Mouse (Mus musculus) cerebellum, postnatal 14 days (tissue): ENCODE data around the gene Trim47.

Experiments used
- DNase-seq, 2 experiments: peaks; one replicate each; pipeline ENCODE4 v3.0.0; 2021; ENCODE audit warnings: mixed read lengths in 2 of 2

Gene Trim47

GRCm38 (mm10) chr11:116087194-116088130 lies 39.5 kb downstream of the Trim47 start:
- peak; percentile 95 to 96 for DNase-seq

DNA sequence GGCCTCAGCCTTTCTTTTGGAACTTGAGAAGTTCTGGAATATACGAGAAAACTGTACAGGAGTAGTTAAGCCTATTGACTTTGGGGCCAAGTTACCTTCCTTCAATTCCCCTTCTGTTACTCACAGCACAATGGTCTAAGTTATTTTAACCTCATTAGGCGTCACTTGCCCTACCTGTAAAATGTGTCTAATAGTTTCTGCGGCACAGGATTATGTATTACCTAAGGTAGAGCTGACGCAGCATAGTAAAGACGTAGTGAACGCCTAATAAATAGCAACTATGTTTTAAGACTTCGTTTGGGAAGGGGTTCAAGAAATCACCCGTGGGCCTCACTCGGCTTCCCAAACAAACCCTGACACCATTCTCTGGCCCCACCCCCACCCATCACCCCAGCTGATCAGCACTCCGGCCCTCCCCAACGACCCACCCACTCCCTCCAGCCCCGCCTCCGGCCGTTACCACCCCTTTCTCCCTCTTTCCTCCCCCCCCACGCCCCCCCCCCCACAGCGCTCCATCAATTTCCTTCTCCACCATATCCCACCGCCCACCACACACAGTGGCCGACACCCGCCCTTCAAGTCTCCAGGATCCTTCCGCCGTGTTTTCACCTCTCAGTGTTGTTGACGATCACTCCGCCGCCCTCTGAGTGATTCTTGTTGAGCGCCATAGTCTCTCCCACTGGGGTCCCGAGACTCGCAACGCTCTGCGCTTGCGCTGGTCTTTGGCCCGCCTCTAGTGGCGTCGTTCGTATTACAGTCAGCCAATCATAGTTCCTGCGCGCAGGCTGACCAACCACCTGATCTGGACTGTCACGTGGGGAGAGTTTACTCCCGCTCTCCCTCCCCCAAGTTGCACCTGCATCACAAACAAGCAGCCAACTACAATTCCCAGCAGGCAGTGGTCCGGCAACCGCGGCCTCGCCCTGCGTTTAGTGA lies 40.5 kb downstream of the Trim47 start, which contains the start of gene Wbp2:
Gene Wbp2, minus strand, starts transcription at position 738 of the 936 bp plus-strand sequence.
- peak; percentile 97 to 98 for DNase-seq

DNA sequence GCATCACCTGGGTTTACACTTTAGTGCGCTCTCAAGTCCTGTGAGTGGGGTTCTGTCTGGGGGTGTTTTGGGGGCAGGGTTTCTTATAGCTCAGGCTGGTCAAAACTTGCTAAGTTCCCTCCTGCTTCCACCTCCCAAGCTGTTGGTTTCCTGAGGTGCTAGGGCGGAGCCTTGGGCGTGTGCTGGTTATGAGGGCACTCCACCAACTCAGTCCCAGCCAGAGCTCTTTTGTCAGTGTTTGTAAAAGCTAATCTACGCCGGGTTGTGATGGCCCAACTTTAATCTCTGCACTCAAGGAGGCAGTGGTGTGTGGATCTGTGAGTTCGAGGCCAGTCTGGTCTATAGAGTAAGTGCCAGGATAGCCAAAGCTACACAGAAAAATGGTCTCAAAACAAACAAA lies 42.8 kb downstream of the Trim47 start:
- DNase-seq = no peak

DNA sequence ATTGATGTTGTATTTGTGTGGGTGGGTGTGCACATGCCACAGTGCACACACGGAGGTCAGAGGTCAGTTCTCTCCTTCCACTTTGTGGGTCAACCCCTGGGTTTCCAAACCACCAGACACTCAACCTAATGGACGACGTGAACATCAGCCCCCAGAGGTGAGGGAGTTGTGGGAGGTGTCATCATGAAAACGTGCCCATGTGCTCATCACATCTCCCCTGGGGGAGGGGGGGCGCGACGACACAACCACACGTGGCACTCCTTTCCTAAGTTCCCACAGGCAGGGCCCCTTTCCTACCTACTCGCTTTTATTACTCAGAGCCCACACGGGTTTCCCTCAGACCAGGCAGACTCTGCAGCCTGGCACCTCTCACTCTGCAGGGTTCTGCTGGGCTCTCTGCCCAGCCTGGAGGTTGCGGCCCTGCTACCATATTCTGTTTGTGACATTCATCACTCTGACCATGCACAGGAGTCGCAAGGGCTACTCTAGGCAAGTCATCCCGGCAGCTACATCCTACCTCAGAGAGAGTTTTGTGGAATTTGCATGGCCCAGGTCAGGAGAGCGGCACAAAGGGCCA lies 43.8 kb downstream of the Trim47 start:
- peak in 1 of 2 experiments; percentile 44 for DNase-seq

- peak; percentile 65 to 79 for DNase-seq
Measured at GRCm38 (mm10) chr11:116081081-116081480, 45.9 kb downstream of the Trim47 start.

- DNase-seq = no peak
Measured at GRCm38 (mm10) chr11:116079511-116079910, 47.5 kb downstream of the Trim47 start.

GRCm38 (mm10) chr11:116078676-116079320 lies 48.2 kb downstream of the Trim47 start:
- no peak for DNase-seq

GRCm38 (mm10) chr11:116078221-116078620 lies 48.8 kb downstream of the Trim47 start:
- peak; percentile 70 to 75 for DNase-seq

- DNase-seq = no peak
Measured at GRCm38 (mm10) chr11:116077446-116078204, 49.4 kb downstream of the Trim47 start, which contains the start of gene Unc13d. Gene Unc13d (minus strand): TSS chr11:116077961.

GRCm38 (mm10) chr11:116076836-116077235 lies 50.2 kb downstream of the Trim47 start:
- DNase-seq = no peak

GRCm38 (mm10) chr11:116076266-116076540 lies 50.8 kb downstream of the Trim47 start:
- DNase-seq = no peak

DNA sequence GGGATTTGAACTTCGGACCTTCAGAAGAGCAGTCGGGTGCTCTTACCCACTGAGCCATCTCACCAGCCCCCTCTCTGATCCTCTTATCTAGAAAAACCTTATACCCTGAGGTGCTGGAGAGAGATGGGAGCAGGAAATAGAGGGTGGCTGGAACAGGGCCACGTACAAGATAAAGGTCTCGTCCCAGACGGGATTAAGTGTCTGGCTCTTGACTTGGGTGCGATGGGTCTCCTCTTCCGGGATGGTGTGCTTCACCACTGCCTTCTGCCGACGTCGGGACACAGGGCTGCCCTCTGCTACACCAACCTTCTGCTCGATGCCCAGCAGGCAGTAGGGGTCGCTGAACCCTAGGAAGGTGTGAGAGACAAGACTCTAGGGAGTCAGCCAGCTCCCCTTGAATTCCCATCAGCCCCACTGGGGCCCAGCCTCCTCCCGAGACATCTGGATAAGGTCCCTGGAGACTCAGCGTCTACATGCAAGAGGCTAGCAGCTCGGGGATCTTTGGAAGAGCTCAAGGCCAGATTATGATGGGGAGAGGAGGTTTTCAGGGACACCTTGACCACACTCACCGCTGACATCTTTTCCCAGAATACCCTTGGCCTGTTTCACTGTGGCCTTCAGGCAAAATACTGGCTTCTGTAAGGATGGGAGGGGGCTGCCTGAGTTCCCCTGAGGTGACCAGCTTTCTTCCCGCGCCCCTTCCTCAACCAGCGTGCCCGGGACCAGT lies 51.3 kb downstream of the Trim47 start:
- DNase-seq = peak in 1 of 2 experiments; percentile 11

- no peak for DNase-seq
Measured at GRCm38 (mm10) chr11:116074436-116074991, 52.5 kb downstream of the Trim47 start.

- no peak for DNase-seq
Measured at GRCm38 (mm10) chr11:116072608-116073007, 54.4 kb downstream of the Trim47 start.

GRCm38 (mm10) chr11:116071510-116071909 lies 55.5 kb downstream of the Trim47 start:
- peak in 1 of 2 experiments; percentile 69 for DNase-seq

- peak in 1 of 2 experiments; percentile 39 for DNase-seq
Measured at GRCm38 (mm10) chr11:116065345-116065744, 61.7 kb downstream of the Trim47 start.

GRCm38 (mm10) chr11:116064187-116064867 lies 62.7 kb downstream of the Trim47 start:
- peak; percentile 41 to 57 for DNase-seq

GRCm38 (mm10) chr11:116063562-116063961 lies 63.4 kb downstream of the Trim47 start:
- peak; percentile 88 to 95 for DNase-seq

- peak; percentile 72 to 75 for DNase-seq
Measured at GRCm38 (mm10) chr11:116062521-116062920, 64.5 kb downstream of the Trim47 start.
